Mouse (Mus musculus) neutrophil, adult 59 days (primary cell): Measurements from ENCODE around the gene Ctns. TPM values are rescaled to one million over a fixed set of nuclear protein-coding genes. Genes with fewer than 3 reads are reported as not detected.

ENCODE experiments used
- total RNA-seq, 2 experiments: library from RNA; stranded (reverse); gene quantifications; 1 replicate in 1 of 2; 2 replicates in 1 of 2; pipeline ENCODE4 v1.2.4; 2023

The Ctns gene
- 10 to 100 TPM; 15.1 to 18.7 TPM for total RNA-seq

GRCm38 (mm10) chr11:73198603-73199229 lies at the start of gene Ctns:
TSS of gene Ctns (minus strand) at chr11:73199042.

GRCm38 (mm10) chr11:73233992-73234391 lies 35.1 kb upstream of the Ctns start, which contains the start of gene Trpv1:
TSS of gene Trpv1 (plus strand) at chr11:73234292.

GRCm38 (mm10) chr11:73199230-73199712 lies 429 bp upstream of the Ctns start, which contains the start of gene Shpk:
TSS of gene Shpk (plus strand) at chr11:73199460.

GRCm38 (mm10) chr11:73176608-73177508 lies 22.0 kb downstream of the Ctns start, which contains the start of the genes Emc6 and Tax1bp3:
TSS of gene Emc6 (minus strand) at chr11:73177037.
TSS of gene Tax1bp3 (plus strand) at chr11:73177083.

GRCm38 (mm10) chr11:73159957-73160810 lies 38.7 kb downstream of the Ctns start, which contains the start of gene P2rx5:
TSS of gene P2rx5 (plus strand) at chr11:73160421.

GRCm38 (mm10) chr11:73137591-73138501 lies 61.0 kb downstream of the Ctns start, which contains the start of gene Haspin:
TSS of gene Haspin (minus strand) at chr11:73138294.

Other genes starting within 250 kb of the Ctns start
- 100 to 1,000 TPM; 279 to 289 TPM for gene Atp2a3, start 237.9 kb downstream of the Ctns start, total RNA-seq
- gene P2rx1, start 199.9 kb downstream of the Ctns start, total RNA-seq = 10 to 100 TPM; 10.7 to 10.8 TPM
- gene Camkk1, start 180.0 kb downstream of the Ctns start, total RNA-seq = 1 to 10 TPM; 6.7 to 7.1 TPM
- 10 to 100 TPM; 13.6 to 14.7 TPM for gene Ncbp3, start 151.3 kb downstream of the Ctns start, total RNA-seq
- gene Itgae, start 108.5 kb downstream of the Ctns start, total RNA-seq = under 1 TPM in 1 of 2 experiments, not detected in 1; 0.09 TPM
- 10 to 100 TPM in 1 of 2 experiments, 1 to 10 TPM in 1; 8.9 to 11.9 TPM for gene Haspin, start 60.7 kb downstream of the Ctns start, total RNA-seq
- gene P2rx5, start 38.6 kb downstream of the Ctns start, total RNA-seq = not detected
- 10 to 100 TPM; 20.7 to 22.7 TPM for gene Emc6, start 22.0 kb downstream of the Ctns start, total RNA-seq
- gene Tax1bp3, start 22.0 kb downstream of the Ctns start, total RNA-seq = 10 to 100 TPM; 16.3 to 18.2 TPM
- gene Shpk, start 418 bp upstream of the Ctns start, total RNA-seq = 1 to 10 TPM; 1.3 to 1.8 TPM
- not detected for gene Trpv1, start 35.2 kb upstream of the Ctns start, total RNA-seq
- gene Trpv3, start 68.3 kb upstream of the Ctns start, total RNA-seq = not detected
- gene Aspa, start 130.6 kb upstream of the Ctns start, total RNA-seq = under 1 TPM in 1 of 2 experiments, not detected in 1; 0.09 TPM
- gene Gm49340, start 130.7 kb upstream of the Ctns start, total RNA-seq = not detected
- gene Spata22, start 130.7 kb upstream of the Ctns start, total RNA-seq = not detected
- not detected for gene Olfr20, start 151.7 kb upstream of the Ctns start, total RNA-seq
- gene Olfr376, start 172.2 kb upstream of the Ctns start, total RNA-seq = not detected
- gene Olfr1, start 200.6 kb upstream of the Ctns start, total RNA-seq = not detected
- gene Olfr378, start 229.4 kb upstream of the Ctns start, total RNA-seq = not detected